Mouse (Mus musculus): ENCODE results near the gene Crhr1. TPM values are rescaled to one million over a fixed set of nuclear protein-coding genes. Genes with fewer than 3 reads are reported as not detected.

Gene Crhr1
- total RNA-seq, 2 experiments from 2014 or later = not detected

GRCm38 (mm10) chr11:104133442-104133983 is 858 bp downstream of the Crhr1 start:
- ATAC-seq (replicated peaks; ENCODE audit: poor library complexity) = no peak

DNA sequence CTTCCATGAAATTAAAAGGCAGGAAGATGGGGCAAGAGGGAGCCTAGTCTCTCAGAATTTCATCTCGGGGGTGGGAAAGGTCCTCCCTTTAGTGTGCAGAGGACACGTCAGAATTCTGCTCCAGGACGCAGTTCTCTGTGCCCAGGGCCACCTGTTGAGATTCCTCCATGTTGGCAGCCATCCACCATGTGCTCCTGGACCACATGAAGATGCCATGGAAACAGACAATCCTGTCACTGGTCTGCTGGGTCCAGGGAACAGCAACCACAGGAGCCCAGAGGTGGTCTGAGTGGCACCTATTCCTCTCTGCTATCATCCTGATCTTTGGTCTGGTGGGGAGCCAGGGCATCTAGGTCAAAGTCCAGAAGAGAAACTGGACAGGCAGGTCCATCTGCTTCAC is 6.3 kb downstream of the Crhr1 start:
- no peak for ATAC-seq (replicated peaks; ENCODE audit: poor library complexity)

DNA sequence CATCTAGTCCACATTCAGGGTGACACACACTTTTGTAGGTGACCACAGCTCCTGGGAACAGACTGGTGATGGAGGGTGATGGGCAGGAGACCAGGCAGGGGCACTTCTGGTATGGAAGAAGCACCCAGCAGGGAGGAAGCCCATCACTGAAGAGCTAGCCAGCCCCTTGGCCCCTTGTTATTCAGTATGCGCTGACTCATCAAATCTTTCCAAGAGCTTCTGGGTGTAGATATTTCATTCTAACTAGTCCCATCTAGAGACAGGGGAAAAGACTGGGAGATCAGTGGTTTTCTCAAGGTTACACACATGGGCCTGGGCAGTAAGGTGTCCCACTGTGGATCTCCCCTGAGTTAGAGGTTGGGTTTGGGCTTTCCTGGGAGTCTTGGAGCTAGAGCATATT is 12.3 kb downstream of the Crhr1 start:
- no peak for ATAC-seq (replicated peaks; ENCODE audit: poor library complexity)

- ATAC-seq (replicated peaks; ENCODE audit: poor library complexity) = no peak
Measured at GRCm38 (mm10) chr11:104148787-104149186, 16.1 kb downstream of the Crhr1 start.

GRCm38 (mm10) chr11:104150911-104151310 is 18.3 kb downstream of the Crhr1 start:
- no peak for ATAC-seq (replicated peaks; ENCODE audit: poor library complexity)

- no peak for ATAC-seq (replicated peaks; ENCODE audit: poor library complexity)
Measured at GRCm38 (mm10) chr11:104154332-104154731, 21.7 kb downstream of the Crhr1 start.

DNA sequence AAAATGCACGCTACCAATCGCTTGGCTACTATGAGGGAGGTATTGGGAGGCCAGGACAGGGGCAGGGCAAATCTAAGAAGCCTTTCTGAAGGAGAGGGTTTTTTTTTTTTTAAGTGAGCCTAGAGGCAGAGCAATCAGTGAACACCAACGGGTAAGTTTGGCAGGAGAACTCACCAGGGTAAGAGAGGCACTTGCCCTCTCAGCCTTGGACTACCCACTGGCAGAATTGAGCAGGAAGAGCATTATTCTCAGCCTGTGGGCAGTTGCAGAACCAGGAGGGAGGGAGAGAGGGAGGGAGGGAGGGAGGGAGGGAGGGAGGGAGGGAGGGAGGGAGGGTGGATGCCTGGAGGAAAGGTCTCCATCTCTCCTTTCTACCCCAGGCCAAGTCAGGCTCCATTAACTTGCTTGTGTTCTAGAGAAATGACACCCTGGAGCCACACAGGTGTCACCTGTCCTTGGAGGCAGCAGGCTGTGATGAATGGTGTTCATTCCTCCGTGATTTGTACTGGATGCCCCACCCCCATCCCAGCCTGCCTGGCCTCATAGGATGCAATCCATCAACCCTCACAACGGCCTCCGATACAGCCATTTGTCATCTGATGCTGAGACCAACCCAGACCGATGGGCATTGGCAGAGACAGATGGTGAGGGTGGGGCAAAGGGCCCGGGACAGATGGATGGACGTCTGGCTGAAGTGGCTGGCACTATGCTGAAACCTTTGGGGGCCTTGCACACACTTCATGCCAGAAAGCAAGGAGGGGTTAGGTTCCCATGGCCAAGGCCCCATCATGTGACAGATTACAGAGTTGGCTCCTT is 22.4 kb downstream of the Crhr1 start:
- ATAC-seq (replicated peaks; ENCODE audit: poor library complexity) = no peak

DNA sequence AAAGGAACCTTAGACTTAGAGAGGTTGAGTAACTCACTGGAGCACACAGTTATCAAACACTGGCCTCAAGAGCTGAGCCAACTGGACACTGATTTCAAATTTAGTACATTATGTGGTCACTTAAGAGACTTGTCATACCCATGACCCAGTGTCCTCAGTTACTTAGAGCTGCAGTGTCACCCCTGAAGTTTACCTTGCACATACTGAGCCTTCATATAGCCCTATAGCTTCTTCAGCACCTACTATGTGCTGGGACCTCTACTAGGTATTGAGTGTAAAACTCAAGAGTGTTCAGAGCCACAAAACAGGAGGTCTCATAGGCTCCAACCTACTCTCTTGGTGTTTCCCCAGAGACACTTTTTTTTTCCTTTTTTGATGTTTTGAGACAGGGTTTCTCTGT is 23.2 kb downstream of the Crhr1 start:
- no peak for ATAC-seq (replicated peaks; ENCODE audit: poor library complexity)

GRCm38 (mm10) chr11:104156391-104156790 is 23.7 kb downstream of the Crhr1 start:
- no peak for ATAC-seq (replicated peaks; ENCODE audit: poor library complexity)

DNA sequence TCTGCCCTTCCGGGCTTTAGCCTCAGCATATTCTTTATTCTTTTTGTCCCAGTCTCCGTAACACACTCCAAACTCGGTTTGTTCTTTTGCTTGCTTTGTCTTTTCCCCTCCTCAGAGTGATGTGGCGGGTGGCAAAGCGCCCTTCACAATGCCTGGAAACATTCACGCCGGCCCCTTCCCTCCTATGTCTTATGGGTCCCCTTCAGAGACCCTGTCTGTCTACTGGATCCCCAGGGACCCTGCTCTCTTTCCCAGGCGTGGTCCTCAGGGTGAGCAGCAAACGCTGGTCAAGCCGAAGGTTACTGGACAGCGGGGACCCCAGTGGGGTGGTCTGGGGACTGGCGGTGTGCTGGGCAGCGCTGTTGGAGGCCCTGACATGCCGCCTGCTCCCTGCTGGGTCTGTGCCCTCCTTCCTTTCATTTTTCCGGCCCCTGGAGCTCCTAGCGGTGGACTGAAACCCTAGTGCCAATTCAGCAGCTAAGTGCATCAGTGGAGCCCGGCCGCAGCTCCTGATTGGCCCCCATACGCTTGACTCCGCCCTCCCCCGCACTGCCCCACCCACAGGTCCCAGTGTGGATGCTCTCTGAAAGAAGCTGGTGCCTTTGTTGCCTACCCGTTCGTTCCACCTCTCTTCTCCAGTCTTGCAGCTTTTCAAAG is 25.1 kb downstream of the Crhr1 start:
- peak; percentile 81 for ATAC-seq (replicated peaks; ENCODE audit: poor library complexity)

DNA sequence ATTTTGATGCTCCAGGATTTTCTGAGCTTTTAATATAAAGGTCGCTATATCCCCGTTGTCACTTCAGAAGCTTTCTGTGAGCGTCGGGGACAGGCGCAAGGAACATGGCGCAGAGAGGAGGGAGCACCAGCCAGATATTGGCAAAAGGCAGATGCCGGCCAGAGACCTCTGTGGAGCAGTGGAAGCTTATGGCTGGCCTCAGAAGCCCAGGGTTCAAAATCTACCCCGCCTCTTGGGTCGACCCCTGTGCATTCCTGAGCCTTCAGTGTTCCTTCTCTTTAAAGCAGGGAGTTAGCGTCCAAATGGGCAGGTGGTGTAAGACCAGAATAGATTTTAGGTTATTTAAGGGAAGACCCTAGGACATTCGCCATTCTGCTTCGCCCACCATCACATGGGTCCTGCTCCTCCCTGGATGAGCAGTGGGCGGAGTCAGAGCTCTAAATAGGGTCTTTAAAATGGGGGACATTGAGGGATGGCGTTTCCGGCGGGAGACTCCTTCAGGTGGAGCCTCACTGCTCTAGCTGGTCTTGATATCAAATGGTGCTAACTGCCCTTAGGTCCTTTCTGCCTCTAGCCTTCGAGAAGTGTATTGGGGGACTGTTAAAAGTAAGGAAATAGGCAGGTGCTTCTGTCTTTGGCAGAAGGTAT is 25.7 kb downstream of the Crhr1 start:
- no peak for ATAC-seq (replicated peaks; ENCODE audit: poor library complexity)

DNA sequence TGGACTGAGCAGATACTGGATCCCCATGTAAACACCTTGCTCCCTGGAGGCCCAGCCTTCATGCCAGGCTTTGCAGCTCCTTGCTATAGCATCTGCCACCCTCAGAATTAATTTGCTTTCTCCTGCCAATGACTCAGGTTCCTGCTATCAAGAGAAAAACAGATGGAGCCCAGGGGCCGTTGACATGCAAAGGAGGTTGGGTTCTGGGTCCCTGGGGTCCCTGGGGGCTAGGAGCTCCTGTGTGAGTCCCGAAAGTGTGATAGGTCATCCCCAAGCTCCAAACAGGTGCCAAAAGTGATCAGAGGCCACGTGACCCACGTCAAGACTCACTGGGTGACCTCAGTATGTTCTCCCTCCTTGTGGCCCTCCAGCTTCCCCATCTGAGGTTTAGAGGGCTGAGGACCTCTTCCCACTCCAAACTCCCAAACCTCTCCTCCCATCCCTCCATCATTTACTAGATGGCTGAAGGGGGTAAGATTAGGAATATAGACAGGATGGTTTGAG is 27.2 kb downstream of the Crhr1 start:
- no peak for ATAC-seq (replicated peaks; ENCODE audit: poor library complexity)

DNA sequence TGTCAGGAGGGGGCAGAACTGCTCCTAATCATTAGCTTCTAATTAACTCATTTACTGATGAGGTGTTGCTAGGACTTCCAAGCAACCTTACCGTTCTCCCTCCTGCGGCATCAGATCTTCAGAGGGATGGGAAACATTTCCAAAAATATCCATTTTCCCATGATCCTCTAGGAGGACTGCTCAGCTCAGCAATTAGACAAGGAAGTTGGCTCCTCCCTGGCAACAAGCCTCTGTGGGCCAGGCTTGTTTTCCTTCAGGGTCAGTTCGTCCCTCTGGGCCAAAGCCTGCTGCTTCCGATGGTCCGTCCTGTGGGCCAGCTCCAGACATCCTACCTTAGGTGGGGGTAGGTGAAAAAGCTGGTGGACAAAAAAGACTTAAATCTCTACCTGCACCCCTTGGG is 28.5 kb downstream of the Crhr1 start:
- no peak for ATAC-seq (replicated peaks; ENCODE audit: poor library complexity)

DNA sequence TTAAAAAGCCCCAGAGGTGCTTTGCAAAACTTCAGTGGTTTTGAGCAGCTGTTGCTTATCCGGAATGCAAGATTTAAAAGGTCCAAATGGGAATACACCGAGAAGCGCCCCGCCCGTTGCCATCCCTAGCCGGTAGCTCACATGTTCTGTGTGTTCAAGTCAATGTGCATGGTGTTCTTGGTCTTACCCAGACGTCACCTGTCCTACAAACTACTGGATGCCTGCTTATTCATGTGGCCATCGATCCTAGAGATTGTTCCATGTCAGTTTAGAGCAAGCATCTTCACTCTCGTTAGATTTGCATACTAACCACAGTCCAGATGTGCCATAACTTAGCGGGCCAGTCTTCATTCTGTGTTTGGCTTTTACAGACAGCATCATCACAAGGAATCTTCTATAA is 31.6 kb downstream of the Crhr1 start:
- ATAC-seq (replicated peaks; ENCODE audit: poor library complexity) = no peak

GRCm38 (mm10) chr11:104171281-104171781 is 38.7 kb downstream of the Crhr1 start:
- ATAC-seq (replicated peaks; ENCODE audit: poor library complexity) = peak; percentile 86

DNA sequence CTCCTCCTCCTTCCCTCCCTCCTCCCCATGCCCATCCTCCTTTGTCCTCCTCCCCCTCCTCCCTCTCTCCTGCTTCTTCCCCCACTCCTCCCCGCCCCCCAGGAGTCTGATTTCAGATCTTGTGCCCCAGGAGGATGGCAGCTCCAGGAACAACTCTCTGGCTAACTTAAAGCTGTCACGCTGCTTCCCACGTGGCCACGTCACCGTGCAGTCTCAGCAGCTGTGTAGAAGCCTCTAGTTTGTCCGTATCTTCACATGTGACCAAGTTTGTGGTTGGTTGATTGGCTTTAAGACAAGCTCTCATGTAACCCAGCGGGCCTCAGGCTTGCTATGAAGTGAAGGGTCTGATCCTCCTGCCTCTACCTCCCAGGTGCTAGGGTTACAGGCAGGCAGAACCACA is 46.2 kb downstream of the Crhr1 start:
- no peak for ATAC-seq (replicated peaks; ENCODE audit: poor library complexity)

DNA sequence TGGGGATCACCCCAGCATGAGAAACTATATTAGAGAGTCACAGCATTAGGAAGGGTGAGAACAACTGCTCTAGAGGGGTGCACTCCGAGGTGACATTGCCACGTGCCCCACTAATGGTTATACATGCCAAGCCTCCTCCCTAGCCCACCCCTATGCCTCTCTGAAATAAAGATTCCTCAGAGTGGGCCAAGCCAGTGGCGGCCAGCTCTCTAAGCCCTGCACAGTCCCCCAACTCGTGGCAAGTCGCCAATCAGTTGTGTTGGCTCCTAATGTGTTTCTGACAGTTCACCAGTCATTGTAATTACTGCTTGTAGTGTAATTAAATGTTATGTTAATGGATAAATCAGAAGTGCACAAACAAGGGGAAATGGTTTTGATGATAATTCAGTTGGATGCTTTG is 47.1 kb downstream of the Crhr1 start:
- no peak for ATAC-seq (replicated peaks; ENCODE audit: poor library complexity)

GRCm38 (mm10) chr11:104182141-104182540 is 49.5 kb downstream of the Crhr1 start:
- no peak for ATAC-seq (replicated peaks; ENCODE audit: poor library complexity)

- no peak for ATAC-seq (replicated peaks; ENCODE audit: poor library complexity)
Measured at GRCm38 (mm10) chr11:104186135-104186836, 53.6 kb downstream of the Crhr1 start, which contains the start of gene Sppl2c. Sppl2c (plus strand) TSS chr11:104186327.

- no peak for ATAC-seq (replicated peaks; ENCODE audit: poor library complexity)
Measured at GRCm38 (mm10) chr11:104186837-104187150, 54.1 kb downstream of the Crhr1 start.

DNA sequence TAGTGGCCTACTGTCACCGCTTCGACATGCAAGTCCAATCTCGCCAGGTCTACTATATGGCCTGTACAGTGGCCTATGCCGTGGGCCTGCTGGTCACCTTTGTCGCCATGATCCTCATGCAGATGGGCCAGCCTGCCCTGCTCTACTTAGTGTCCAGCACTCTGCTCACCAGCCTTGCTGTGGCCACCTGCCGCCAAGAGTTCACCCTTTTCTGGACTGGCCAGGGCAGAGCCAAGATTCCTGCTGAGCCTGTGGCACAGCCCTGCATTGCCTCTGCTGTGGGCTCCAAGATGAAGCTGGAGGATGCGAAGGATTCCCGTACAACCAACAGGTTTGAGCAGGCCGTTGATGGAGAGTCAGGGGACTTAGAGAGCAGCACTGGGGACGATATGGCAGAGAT is 55.1 kb downstream of the Crhr1 start:
- ATAC-seq (replicated peaks; ENCODE audit: poor library complexity) = no peak

Data from megakaryocyte progenitor cell, adult 5-6 weeks (primary cell).